Mouse (Mus musculus): Measurements from ENCODE around the gene Rps18. TPM values are rescaled to one million over a fixed set of nuclear protein-coding genes. Genes with fewer than 3 reads are reported as not detected.

The Rps18 gene
- total and polyA plus RNA-seq, 3 experiments, result 286 to 1,183 TPM; not detected in 1

GRCm38 (mm10) chr17:33947430-33948089 lies 8.2 kb downstream of the Rps18 start:
- no peak overlapping the region for H3K27ac ChIP-seq (ENCODE audit: control insufficient read depth, low read depth, low read length)

GRCm38 (mm10) chr17:33943454-33943853 lies 12.3 kb downstream of the Rps18 start:
- no peak overlapping the region for H3K4me3 ChIP-seq (ENCODE audit: control insufficient read depth in 1 of 2, insufficient read depth in 1 of 2, low read depth in 2 of 2, low read length in 2 of 2)
- peaks cover 27% of the 10 kb centered on the region for H3K79me2 ChIP-seq (ENCODE audit: control insufficient read depth, insufficient read depth, low read length, poor library complexity)
- TF ChIP-seq CHD2 (IDR thresholded peaks at IDR 0.05; ENCODE audit: low read length) (no peak), MAZ (IDR thresholded peaks at IDR 0.05; ENCODE audit: low read depth, low read length) (no peak), POLR2A (IDR thresholded peaks at IDR 0.05; ENCODE audit: control insufficient read depth in 1 of 2, insufficient read depth in 1 of 2, low read depth in 1 of 2, low read length in 2 of 2, poor library complexity in 1 of 2) (no peak), MAFK (IDR thresholded peaks at IDR 0.05; ENCODE audit: borderline replicate concordance, low read depth, low read length) (no peak), ZNF384 (IDR thresholded peaks at IDR 0.05; ENCODE audit: low read depth, low read length) (no peak), MYB (IDR thresholded peaks at IDR 0.05; ENCODE audit: low read depth, low read length) (no peak), UBTF (IDR thresholded peaks at IDR 0.05; ENCODE audit: borderline replicate concordance, insufficient read depth, low read depth, low read length) (no peak), E2F4 (IDR thresholded peaks at IDR 0.05; ENCODE audit: borderline replicate concordance, low read depth, low read length) (no peak), NELFE (IDR thresholded peaks at IDR 0.05; ENCODE audit: low read depth, low read length) (no peak), JUND (IDR thresholded peaks at IDR 0.05; ENCODE audit: low read depth, low read length) (no peak)
- no peaks in the 10 kb centered on the region for H3K9me3 ChIP-seq (replicated peaks; ENCODE audit: insufficient read depth, low read length)
- H3K27me3 ChIP-seq (ENCODE audit: control insufficient read depth in 1 of 2, insufficient read depth in 2 of 2, low read length in 2 of 2), result no peaks in the 10 kb centered on the region
- no peak for DNase-seq (ENCODE audit: low read depth, low spot score)
- peaks cover 0 to 3% of the 10 kb centered on the region in 2 experiments; a peak in 2 of 4 replicates for H3K4me1 ChIP-seq (ENCODE audit: control insufficient read depth in 1 of 2, insufficient read depth in 2 of 2, low read length in 2 of 2)
- H3K27ac ChIP-seq (ENCODE audit: control insufficient read depth, low read depth, low read length), result no peak overlapping the region
- peaks cover 0 to 3% of the 10 kb centered on the region in 2 experiments; a peak in 2 of 4 replicates for H3K36me3 ChIP-seq (ENCODE audit: control insufficient read depth in 1 of 2, insufficient read depth in 2 of 2, low read length in 2 of 2)
- no peak overlapping the region for H3K9ac ChIP-seq (ENCODE audit: control insufficient read depth, low read depth, low read length, poor library complexity, severe bottlenecking)

More at GRCm38 (mm10) chr17:33947430-33948089, 8.2 kb downstream of the Rps18 start:
- peaks cover 2% of the 10 kb centered on the region for H3K79me2 ChIP-seq (ENCODE audit: control insufficient read depth, insufficient read depth, low read length, poor library complexity)
- no peak overlapping the region for H3K4me3 ChIP-seq (ENCODE audit: control insufficient read depth in 1 of 2, insufficient read depth in 1 of 2, low read depth in 2 of 2, low read length in 2 of 2)
- H3K9me3 ChIP-seq (replicated peaks; ENCODE audit: insufficient read depth, low read length), result no peaks in the 10 kb centered on the region
- no peaks in the 10 kb centered on the region for H3K27me3 ChIP-seq (ENCODE audit: control insufficient read depth in 1 of 2, insufficient read depth in 2 of 2, low read length in 2 of 2)
- no peak for DNase-seq (ENCODE audit: low read depth, low spot score)
- H3K4me1 ChIP-seq (ENCODE audit: control insufficient read depth in 1 of 2, insufficient read depth in 2 of 2, low read length in 2 of 2), result peaks cover 0 to 7% of the 10 kb centered on the region in 2 experiments; a peak in 1 of 4 replicates
- no peak overlapping the region for H3K9ac ChIP-seq (ENCODE audit: control insufficient read depth, low read depth, low read length, poor library complexity, severe bottlenecking)
- H3K36me3 ChIP-seq (ENCODE audit: control insufficient read depth in 1 of 2, insufficient read depth in 2 of 2, low read length in 2 of 2), result peaks cover 3% of the 10 kb centered on the region in 2 experiments
- TF ChIP-seq POLR2AphosphoS2 (IDR thresholded peaks at IDR 0.05; ENCODE audit: low read length) (no peak), SMC3 (IDR thresholded peaks at IDR 0.05; ENCODE audit: low read depth, low read length) (no peak), MXI1 (IDR thresholded peaks at IDR 0.05; ENCODE audit: low read depth, low read length) (no peak), TBP (IDR thresholded peaks at IDR 0.05; ENCODE audit: low read depth, low read length) (no peak), MAZ (IDR thresholded peaks at IDR 0.05; ENCODE audit: low read depth, low read length) (no peak)

GRCm38 (mm10) chr17:33941381-33941780 lies 14.4 kb downstream of the Rps18 start:
- no peak for DNase-seq (ENCODE audit: low read depth, low spot score)
- Histone ChIP-seq H3K27me3 (ENCODE audit: control insufficient read depth in 1 of 2, insufficient read depth in 2 of 2, low read length in 2 of 2) (no peaks in the 10 kb centered on the region), H3K4me1 (ENCODE audit: control insufficient read depth in 1 of 2, insufficient read depth in 2 of 2, low read length in 2 of 2) (peaks cover 0 to 3% of the 10 kb centered on the region in 2 experiments; a peak in 2 of 4 replicates), H3K9me3 (replicated peaks; ENCODE audit: insufficient read depth, low read length) (no peaks in the 10 kb centered on the region), H3K36me3 (ENCODE audit: control insufficient read depth in 1 of 2, insufficient read depth in 2 of 2, low read length in 2 of 2) (peaks cover 0 to 2% of the 10 kb centered on the region in 2 experiments; a peak in 2 of 4 replicates), H3K4me3 (ENCODE audit: control insufficient read depth in 1 of 2, insufficient read depth in 1 of 2, low read depth in 2 of 2, low read length in 2 of 2) (peak overlapping the region; percentile 73 to 77), H3K79me2 (ENCODE audit: control insufficient read depth, insufficient read depth, low read length, poor library complexity) (peaks cover 27% of the 10 kb centered on the region), H3K9ac (ENCODE audit: control insufficient read depth, low read depth, low read length, poor library complexity, severe bottlenecking) (peak overlapping the region; percentile 84), H3K27ac (ENCODE audit: control insufficient read depth, low read depth, low read length) (no peak overlapping the region)
- TF ChIP-seq GATA1 (IDR thresholded peaks at IDR 0.05; ENCODE audit: low read depth, low read length) (no peak), SIN3A (IDR thresholded peaks at IDR 0.05; ENCODE audit: low read length) (no peak), E2F4 (IDR thresholded peaks at IDR 0.05; ENCODE audit: borderline replicate concordance, low read depth, low read length) (no peak), ZKSCAN1 (IDR thresholded peaks at IDR 0.05; ENCODE audit: low read depth, low read length) (no peak), MXI1 (IDR thresholded peaks at IDR 0.05; ENCODE audit: low read depth, low read length) (no peak), MAX (IDR thresholded peaks at IDR 0.05; ENCODE audit: low read length) (no peak)

Data from MEL (cell line).